Mouse (Mus musculus) C2C12 (cell line): ENCODE results near the gene Prss36. TPM values are rescaled to one million over a fixed set of nuclear protein-coding genes. Genes with fewer than 3 reads are reported as not detected.
A peak's percentile ranks its signal among the peaks of the same experiment; 100 is the strongest.
"Not testable (repeated sequence)": the region's sequence is repeated elsewhere in the genome, so short reads cannot be mapped to it uniquely, and the experiment has no call there.

Experiments
- H3K27me3 ChIP-seq: one replicate; pipeline ENCODE4 v1.6.1; 2011; ENCODE audit not compliant: control insufficient read depth, insufficient read depth, insufficient read length
- H3K36me3 ChIP-seq: one replicate; pipeline ENCODE4 v1.6.1; 2011; ENCODE audit not compliant: control insufficient read depth, insufficient read depth
- H3K4me3 ChIP-seq: one replicate; pipeline ENCODE4 v1.5.1; 2011; ENCODE audit warnings: mild to moderate bottlenecking, control low read depth; ENCODE audit not compliant: poor library complexity, insufficient read depth, severe bottlenecking
- H3K79me2 ChIP-seq: one replicate; pipeline ENCODE4 v1.6.1; 2011; ENCODE audit not compliant: control insufficient read depth, insufficient read depth
- H3K79me3 ChIP-seq: one replicate; pipeline ENCODE4 v1.6.1; 2011; ENCODE audit warnings: low read depth, control low read depth
- H3ac ChIP-seq: one replicate; pipeline ENCODE3; 2011; ENCODE audit warnings: low read depth; ENCODE audit not compliant: control insufficient read depth, insufficient read length
- CEBPB ChIP-seq: IDR thresholded peaks from one replicate; pipeline ENCODE4 v1.6.1; 2011; ENCODE audit warnings: low read depth, mild to moderate bottlenecking, control low read depth, moderate library complexity
- CTCF ChIP-seq: IDR thresholded peaks from one replicate; pipeline ENCODE4 v1.5.1; 2011; ENCODE audit not compliant: control insufficient read depth, insufficient read depth, insufficient read length
- FOSL1 ChIP-seq: IDR thresholded peaks from one replicate; pipeline ENCODE4 v1.8.0; 2011; ENCODE audit warnings: mild to moderate bottlenecking, low read length; ENCODE audit not compliant: poor library complexity, insufficient read depth, severe bottlenecking
- MAX ChIP-seq: IDR thresholded peaks from one replicate; pipeline ENCODE4 v1.6.1; 2011; ENCODE audit warnings: mild to moderate bottlenecking, control low read depth
- MYOD1 ChIP-seq: IDR thresholded peaks from one replicate; pipeline ENCODE4 v1.6.1; 2011; ENCODE audit warnings: low read depth; ENCODE audit not compliant: control insufficient read depth, insufficient read length
- MYOG ChIP-seq: IDR thresholded peaks from one replicate; pipeline ENCODE4 v1.6.1; 2011; ENCODE audit not compliant: control insufficient read depth, insufficient read length; ENCODE audit errors: extremely low read depth
- USF1 ChIP-seq: IDR thresholded peaks from one replicate; pipeline ENCODE4 v1.6.1; 2011; ENCODE audit warnings: low read depth, mild to moderate bottlenecking, control low read depth, moderate library complexity
- polyA plus RNA-seq: library from polyadenylated mRNA; unstranded; fragments of >200 nt; fragmentation: generic; extraction: Trizol; gene quantifications from one replicate; pipeline ENCODE4 v1.2.1, GENCODE M21; 2012; ENCODE audit warnings: missing spikeins

Gene Prss36
- polyA plus RNA-seq, 1 experiment = 4.7 TPM

- Histone ChIP-seq H3K27me3 (no peaks in the 10 kb centered on the region), H3ac (peak overlapping the region; percentile 92), H3K79me2 (peaks cover 42% of the 10 kb centered on the region), H3K4me3 (peak overlapping the region; percentile 82), H3K79me3 (peaks cover 34% of the 10 kb centered on the region), H3K36me3 (peaks cover 31% of the 10 kb centered on the region)
- TF ChIP-seq USF1 (no peak), MYOD1 (no peak)
Observed at GRCm38 (mm10) chr7:127966371-127966918, 19.9 kb upstream of the Prss36 start.

DNA sequence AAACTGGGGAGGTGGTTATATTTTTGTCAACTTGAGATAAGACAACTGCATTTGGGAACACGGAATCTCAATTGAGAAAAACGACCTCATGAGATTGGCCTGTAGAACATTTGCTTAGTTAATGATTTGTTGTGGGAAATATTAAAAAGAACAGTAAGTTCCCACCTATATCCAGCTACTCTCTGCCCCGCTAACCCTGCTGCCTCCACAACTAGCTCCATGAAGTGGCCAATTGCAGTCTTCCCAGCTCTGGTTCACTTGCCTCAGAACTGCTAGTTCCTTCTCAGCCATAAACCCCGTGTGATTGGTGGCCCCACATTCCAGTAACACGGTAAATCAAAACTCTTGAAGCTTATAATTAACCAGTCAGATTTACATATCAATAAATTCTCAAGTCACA, 12.8 kb upstream of the Prss36 start:
- no peak for TF ChIP-seq MYOD1
- no peak for TF ChIP-seq USF1
- TF ChIP-seq CEBPB = no peak
- TF ChIP-seq FOSL1 = no peak
- no peak for TF ChIP-seq MYOG
- no peak for TF ChIP-seq MAX
- TF ChIP-seq CTCF = no peak
- H3K79me2 ChIP-seq = no peaks in the 10 kb centered on the region
- H3K27me3 ChIP-seq = peaks cover 5% of the 10 kb centered on the region
- H3ac ChIP-seq = no peak overlapping the region
- no peak overlapping the region for H3K4me3 ChIP-seq
- no peaks in the 10 kb centered on the region for H3K79me3 ChIP-seq
- H3K36me3 ChIP-seq = no peaks in the 10 kb centered on the region

DNA sequence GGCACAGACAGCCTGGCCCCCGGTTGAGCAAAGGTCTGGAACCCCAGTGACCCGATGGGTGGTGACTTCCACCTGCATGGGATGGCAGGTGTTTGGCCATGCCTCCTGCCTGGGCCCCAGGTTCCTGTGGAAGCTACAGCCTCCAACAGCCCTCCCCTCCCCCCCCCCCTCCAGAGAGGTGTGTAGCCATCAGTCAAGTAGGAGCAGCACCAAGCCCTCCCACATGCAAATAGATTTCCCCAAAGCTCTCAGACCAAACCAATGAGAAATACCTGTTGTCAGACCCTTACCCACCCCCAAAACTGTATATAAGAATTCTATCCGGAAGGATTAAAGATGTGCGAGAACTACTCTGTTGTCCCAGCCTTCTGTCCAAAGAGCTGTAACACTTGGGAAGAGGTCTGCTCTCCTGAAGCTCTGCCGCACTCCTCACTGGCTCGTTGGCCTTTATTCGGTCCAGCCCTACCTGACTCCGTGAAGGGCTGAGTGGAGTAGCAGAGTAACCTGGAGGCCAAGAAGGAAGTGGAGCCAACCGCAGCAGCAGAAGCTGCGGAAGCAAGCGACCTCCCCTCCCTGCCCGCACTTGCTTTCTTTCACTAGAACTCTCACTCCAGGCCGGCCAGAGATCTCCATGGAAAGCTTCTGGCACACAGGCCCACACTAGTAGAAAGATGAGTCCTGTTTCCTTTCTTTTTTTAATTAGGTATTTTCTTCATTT, 6.5 kb upstream of the Prss36 start:
- Histone ChIP-seq H3ac (no peak overlapping the region), H3K36me3 (no peaks in the 10 kb centered on the region), H3K4me3 (no peak overlapping the region), H3K79me3 (no peaks in the 10 kb centered on the region), H3K79me2 (no peaks in the 10 kb centered on the region), H3K27me3 (peaks cover 11% of the 10 kb centered on the region)
- no peak for TF ChIP-seq MYOD1

DNA sequence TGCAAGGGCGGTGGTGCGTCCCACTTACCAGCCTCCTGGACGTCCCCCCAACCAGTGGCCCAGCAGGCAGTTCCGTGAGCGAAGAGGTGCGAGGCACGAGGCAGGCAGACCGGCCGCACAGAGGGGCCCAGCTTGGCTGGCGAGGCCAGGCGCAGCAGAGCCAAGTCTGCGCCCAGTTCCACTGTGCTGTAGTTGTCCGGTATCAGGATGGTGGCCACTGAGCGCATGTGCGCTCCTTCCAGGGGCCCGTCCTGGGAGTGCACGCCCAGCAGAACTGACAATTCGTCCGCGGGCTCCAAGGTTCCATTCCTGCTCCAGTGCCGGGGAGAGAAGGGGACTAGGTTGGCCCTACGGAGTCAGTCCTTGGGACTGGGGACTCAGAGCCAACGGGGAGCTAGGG, 1.9 kb downstream of the Prss36 start:
- Histone ChIP-seq H3K79me2 (no peaks in the 10 kb centered on the region), H3K79me3 (no peaks in the 10 kb centered on the region), H3K4me3 (no peak overlapping the region), H3K27me3 (peaks cover 30% of the 10 kb centered on the region), H3ac (no peak overlapping the region), H3K36me3 (no peaks in the 10 kb centered on the region)
- TF ChIP-seq USF1 (no peak), FOSL1 (no peak), MYOG (no peak), MYOD1 (no peak), CTCF (no peak), CEBPB (no peak), MAX (no peak)

GRCm38 (mm10) chr7:127942097-127942496, 4.4 kb downstream of the Prss36 start:
- H3K36me3 ChIP-seq, H3ac ChIP-seq, H3K79me2 ChIP-seq, H3K4me3 ChIP-seq, H3K79me3 ChIP-seq: not testable (repeated sequence)
- H3K27me3 ChIP-seq = peaks cover 30% of the 10 kb centered on the region

- no peak overlapping the region for H3K4me3 ChIP-seq
- no peaks in the 10 kb centered on the region for H3K79me3 ChIP-seq
- peak overlapping the region; percentile 87 for H3ac ChIP-seq
- no peaks in the 10 kb centered on the region for H3K36me3 ChIP-seq
- no peak for TF ChIP-seq MYOG
- TF ChIP-seq CTCF = no peak
- no peak for TF ChIP-seq CEBPB
- TF ChIP-seq FOSL1 = no peak
- TF ChIP-seq MYOD1 = no peak
- no peak for TF ChIP-seq MAX
- TF ChIP-seq USF1 = no peak
- H3K27me3 ChIP-seq = no peaks in the 10 kb centered on the region
- H3K79me2 ChIP-seq = no peaks in the 10 kb centered on the region
Observed at GRCm38 (mm10) chr7:127936216-127936884, 10.2 kb downstream of the Prss36 start.
